Mouse (Mus musculus): ENCODE measurements at regions not wholly inside any gene's neighbourhood (a gene's known extent, or its start where the extent isn't known, plus 50 kb on each side); places are given as distances from the start of the nearest gene placed in this dataset.
A peak's percentile ranks its signal among the peaks of the same experiment; 100 is the strongest.

GRCm38 (mm10) chr2:50835511-50836320 is 313.2 kb downstream of the Rnd3 start:
- DNase-seq (ENCODE audit: low spot score in 2 of 2) = no peak

- no peak for DNase-seq (ENCODE audit: low spot score in 2 of 2)
Measured at GRCm38 (mm10) chr2:50833791-50834190, 315.1 kb downstream of the Rnd3 start.

- no peak for DNase-seq (ENCODE audit: low spot score in 2 of 2)
Measured at GRCm38 (mm10) chr2:50832471-50832870, 316.4 kb downstream of the Rnd3 start.

- no peak for DNase-seq (ENCODE audit: low spot score in 2 of 2)
Measured at GRCm38 (mm10) chr2:50830056-50830720, 318.7 kb downstream of the Rnd3 start.

GRCm38 (mm10) chr2:50827097-50827496 is 321.8 kb downstream of the Rnd3 start:
- no peak for DNase-seq (ENCODE audit: low spot score in 2 of 2)

GRCm38 (mm10) chr2:50826537-50826936 is 322.4 kb downstream of the Rnd3 start:
- DNase-seq (ENCODE audit: low spot score in 2 of 2) = no peak

- no peak for DNase-seq (ENCODE audit: low spot score in 2 of 2)
Measured at GRCm38 (mm10) chr2:50825626-50826025, 323.3 kb downstream of the Rnd3 start.

GRCm38 (mm10) chr2:50824782-50825181 is 324.1 kb downstream of the Rnd3 start:
- DNase-seq (ENCODE audit: low spot score in 2 of 2) = no peak

GRCm38 (mm10) chr2:50822738-50823137 is 326.2 kb downstream of the Rnd3 start:
- no peak for DNase-seq (ENCODE audit: low spot score in 2 of 2)

GRCm38 (mm10) chr2:50819305-50819665 is 329.6 kb downstream of the Rnd3 start:
- DNase-seq (ENCODE audit: low spot score in 2 of 2) = no peak

GRCm38 (mm10) chr2:50818557-50819304 is 330.2 kb downstream of the Rnd3 start:
- DNase-seq (ENCODE audit: low spot score in 2 of 2) = peak in 1 of 2 experiments; percentile 3

GRCm38 (mm10) chr2:50816364-50816763 is 332.5 kb downstream of the Rnd3 start:
- no peak for DNase-seq (ENCODE audit: low spot score in 2 of 2)

GRCm38 (mm10) chr2:50815541-50815940 is 333.4 kb downstream of the Rnd3 start:
- DNase-seq (ENCODE audit: low spot score in 2 of 2) = no peak

GRCm38 (mm10) chr2:50813568-50814461 is 335.1 kb downstream of the Rnd3 start:
- no peak for DNase-seq (ENCODE audit: low spot score in 2 of 2)

GRCm38 (mm10) chr2:50812296-50812695 is 336.6 kb downstream of the Rnd3 start:
- DNase-seq (ENCODE audit: low spot score in 2 of 2) = no peak

GRCm38 (mm10) chr2:50810336-50811066 is 338.4 kb downstream of the Rnd3 start:
- DNase-seq (ENCODE audit: low spot score in 2 of 2) = peak in 1 of 2 experiments; percentile 7

- no peak for DNase-seq (ENCODE audit: low spot score in 2 of 2)
Measured at GRCm38 (mm10) chr2:50809823-50810222, 339.1 kb downstream of the Rnd3 start.

- no peak for DNase-seq (ENCODE audit: low spot score in 2 of 2)
Measured at GRCm38 (mm10) chr2:50807162-50807960, 341.6 kb downstream of the Rnd3 start.

GRCm38 (mm10) chr2:50805645-50806044 is 343.3 kb downstream of the Rnd3 start:
- no peak for DNase-seq (ENCODE audit: low spot score in 2 of 2)
